Mouse (Mus musculus): Measurements from ENCODE around the gene Tst. TPM values are rescaled to one million over a fixed set of nuclear protein-coding genes. Genes with fewer than 3 reads are reported as not detected.

Gene Tst
- polyA plus RNA-seq, 1 experiment from 2014 or later: 24.6 TPM

Other genes starting within 250 kb of the Tst start
- gene Ift27, start 231.8 kb downstream of the Tst start, polyA plus RNA-seq (2015; fragmentation: Nextera tagmentation; extraction: Ambion mirVana): 118 and 120 TPM in 2 replicates
- gene Pvalb, start 199.5 kb downstream of the Tst start, polyA plus RNA-seq (2015; fragmentation: Nextera tagmentation; extraction: Ambion mirVana): not detected in 2 replicates
- 0.87 and 1.1 TPM in 2 replicates for gene Ncf4, start 161.1 kb downstream of the Tst start, polyA plus RNA-seq (2015; fragmentation: Nextera tagmentation; extraction: Ambion mirVana)
- gene Csf2rb2, start 100.2 kb downstream of the Tst start, polyA plus RNA-seq (2015; fragmentation: Nextera tagmentation; extraction: Ambion mirVana): 0.08 and 0.15 TPM in 2 replicates
- 0.32 and 0.75 TPM in 2 replicates for gene Csf2rb, start 80.2 kb downstream of the Tst start, polyA plus RNA-seq (2015; fragmentation: Nextera tagmentation; extraction: Ambion mirVana)
- not detected in 2 replicates for gene Tex33, start 10.0 kb downstream of the Tst start, polyA plus RNA-seq (2015; fragmentation: Nextera tagmentation; extraction: Ambion mirVana)
- 4.1 and 5.3 TPM in 2 replicates for gene Mpst, start 509 bp upstream of the Tst start, polyA plus RNA-seq (2015; fragmentation: Nextera tagmentation; extraction: Ambion mirVana)
- gene Kctd17, start 22.7 kb upstream of the Tst start, polyA plus RNA-seq (2015; fragmentation: Nextera tagmentation; extraction: Ambion mirVana): 123 and 132 TPM in 2 replicates
- gene Tmprss6, start 62.7 kb upstream of the Tst start, polyA plus RNA-seq (2015; fragmentation: Nextera tagmentation; extraction: Ambion mirVana): 0.11 and 0.34 TPM in 2 replicates
- gene Il2rb, start 89.4 kb upstream of the Tst start, polyA plus RNA-seq (2015; fragmentation: Nextera tagmentation; extraction: Ambion mirVana): not detected in 2 replicates
- gene C1qtnf6, start 125.5 kb upstream of the Tst start, polyA plus RNA-seq (2015; fragmentation: Nextera tagmentation; extraction: Ambion mirVana): 4.2 and 4.9 TPM in 2 replicates
- 1.0 and 1.4 TPM in 2 replicates for gene Sstr3, start 138.8 kb upstream of the Tst start, polyA plus RNA-seq (2015; fragmentation: Nextera tagmentation; extraction: Ambion mirVana)
- 3.1 and 7.5 TPM in 2 replicates for gene Rac2, start 166.9 kb upstream of the Tst start, polyA plus RNA-seq (2015; fragmentation: Nextera tagmentation; extraction: Ambion mirVana)
- gene Cyth4, start 191.1 kb upstream of the Tst start, polyA plus RNA-seq (2015; fragmentation: Nextera tagmentation; extraction: Ambion mirVana): 4.1 and 5.3 TPM in 2 replicates